Mouse (Mus musculus) ZHBTc4 (cell line): ENCODE results near the gene Ucn.

Experiments
- DNase-seq: peaks from one replicate; pipeline ENCODE4 v3.0.0-alpha.2; 2011; ENCODE audit warnings: low read depth, low spot score

The Ucn gene

DNA sequence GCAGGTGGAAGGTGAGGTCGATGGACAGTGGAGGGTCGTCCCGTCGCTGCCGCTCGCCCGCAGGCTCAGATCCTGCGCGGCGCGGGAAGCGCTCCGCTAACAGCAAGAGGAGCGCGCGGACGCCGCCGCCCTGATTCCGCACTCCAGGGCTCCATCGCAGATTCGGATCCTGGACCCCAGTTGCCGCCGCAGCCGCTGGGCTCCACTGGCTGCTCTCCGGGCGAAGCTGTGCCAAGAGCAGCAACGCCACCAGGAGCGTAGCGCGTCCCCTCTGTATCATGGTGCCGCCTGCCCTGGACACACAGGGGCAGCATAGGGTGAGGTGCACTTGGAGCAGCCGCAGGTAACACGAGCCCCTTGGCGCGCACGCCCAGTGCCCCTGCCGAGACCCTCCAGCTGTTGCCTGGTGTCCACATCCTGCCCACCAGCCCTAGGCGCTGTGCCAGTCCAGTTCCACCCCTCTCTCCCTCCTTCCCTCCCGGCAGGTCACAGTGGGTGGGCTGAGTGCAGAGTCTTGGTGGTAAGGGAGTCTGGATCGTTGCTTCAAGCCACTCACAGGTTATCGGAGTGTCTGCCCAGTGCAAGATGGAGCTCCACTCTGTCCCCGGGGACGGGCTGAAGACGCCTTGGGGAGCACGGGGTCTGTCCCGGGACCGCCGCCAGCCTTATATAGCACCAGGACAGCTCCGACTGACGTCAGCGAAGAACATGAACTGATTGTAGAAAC is at the start of gene Ucn:
Gene Ucn (minus strand): TSS at position 589 of the 727 bp plus-strand sequence.
- peak; percentile 57 for DNase-seq

GRCm38 (mm10) chr5:31183678-31184077 is 45.0 kb upstream of the Ucn start:
- DNase-seq = no peak

DNA sequence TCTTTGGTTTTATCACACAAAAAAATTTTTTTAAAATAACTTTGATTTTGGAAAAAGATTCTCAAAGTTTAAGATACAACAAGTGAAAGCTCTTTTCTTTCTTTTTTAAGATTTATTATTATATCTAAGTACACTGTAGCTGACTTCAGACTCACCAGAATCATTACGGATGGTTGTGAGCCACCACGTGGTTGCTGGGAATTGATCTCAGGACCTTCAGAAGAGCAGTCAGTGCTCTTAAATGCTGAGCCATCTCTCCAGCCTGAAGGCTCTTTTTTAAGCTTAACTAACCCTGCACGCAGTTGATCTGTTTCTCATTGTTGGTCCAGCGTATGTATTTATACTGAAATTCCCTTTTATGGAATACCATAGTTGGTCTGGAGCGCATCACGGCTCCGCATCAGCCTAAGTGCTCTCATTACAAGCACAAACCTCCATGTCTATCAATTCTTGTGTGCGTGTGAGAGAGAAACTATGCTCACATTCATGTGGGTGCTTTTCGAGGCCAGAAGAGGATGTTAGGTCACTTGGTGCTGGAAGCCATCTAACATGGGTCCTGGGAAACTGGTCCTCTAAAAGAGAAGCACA is 42.6 kb upstream of the Ucn start:
- no peak for DNase-seq

GRCm38 (mm10) chr5:31179766-31180630 is 41.4 kb upstream of the Ucn start, which contains the start of the genes Gm29609 and Gtf3c2:
Gene Gm29609, minus strand, starts transcription at chr5:31179911.
Gene Gtf3c2, minus strand, starts transcription at chr5:31180144.
- peak; percentile 99 for DNase-seq

DNA sequence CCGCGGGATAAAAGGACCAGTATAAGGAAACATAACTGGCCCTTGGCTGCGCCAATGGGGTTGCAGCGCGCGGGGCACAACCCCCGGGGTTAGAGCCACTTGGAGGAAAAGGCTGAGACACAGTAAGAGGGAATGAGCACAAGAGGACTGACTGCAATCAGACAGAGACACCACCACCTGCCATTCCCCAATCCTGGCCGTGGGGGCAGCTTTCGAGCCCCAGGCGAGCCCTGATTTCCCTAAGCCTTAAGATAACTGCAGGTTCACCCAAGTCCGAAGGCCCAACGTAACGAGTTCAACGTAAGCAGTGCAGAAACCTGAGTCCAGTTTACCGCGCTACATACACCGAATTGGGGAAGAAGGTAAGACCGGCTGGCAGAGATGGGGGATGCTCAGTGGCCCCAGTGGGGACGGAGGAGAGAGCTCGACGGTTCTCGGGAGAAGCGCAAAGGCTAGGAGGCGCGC is 40.7 kb upstream of the Ucn start:
- peak; percentile 84 for DNase-seq

- DNase-seq = no peak
Measured at GRCm38 (mm10) chr5:31168630-31169029, 30.0 kb upstream of the Ucn start.

DNA sequence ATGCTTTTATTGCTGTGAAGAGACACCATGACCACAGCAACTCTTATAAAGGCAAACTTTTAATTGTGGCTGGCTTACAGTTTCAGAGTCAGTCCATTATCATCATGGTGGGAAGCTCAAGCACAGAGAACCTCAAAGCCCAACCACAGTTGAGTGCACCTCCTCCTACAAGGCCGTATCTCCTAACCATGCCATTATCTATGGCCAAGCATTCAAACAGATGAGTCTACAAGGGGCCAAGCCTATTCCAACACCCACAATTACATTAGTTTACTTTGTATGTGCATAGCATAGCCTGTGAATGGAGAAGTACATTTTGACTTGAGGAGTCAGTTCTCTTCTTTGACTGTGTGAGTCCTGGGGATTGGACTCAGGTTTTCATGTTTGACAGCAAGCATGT is 26.2 kb upstream of the Ucn start:
- no peak for DNase-seq

DNA sequence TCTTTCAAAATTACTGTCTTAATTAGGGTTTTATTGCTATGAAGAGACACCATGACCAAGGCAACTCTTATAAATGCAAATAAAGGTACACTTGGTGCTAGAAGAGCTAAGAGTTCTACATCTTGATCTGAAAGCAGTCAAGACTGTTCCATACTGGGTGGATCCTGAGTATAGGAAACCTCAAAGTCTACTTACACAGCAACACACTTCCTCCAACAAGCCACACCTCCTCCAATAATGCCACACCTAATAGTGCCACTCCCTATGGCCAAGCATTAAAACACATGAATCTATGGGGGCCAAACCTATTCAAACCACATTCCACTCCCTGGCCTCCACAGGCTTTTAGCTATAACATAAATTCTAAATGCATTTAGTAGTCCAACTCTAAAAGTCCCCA is 23.8 kb upstream of the Ucn start:
- DNase-seq = no peak

GRCm38 (mm10) chr5:31154152-31154553 is 15.5 kb upstream of the Ucn start, which contains the start of gene Mpv17:
Gene Mpv17, minus strand, starts transcription at chr5:31154251.
- DNase-seq = peak; percentile 94

DNA sequence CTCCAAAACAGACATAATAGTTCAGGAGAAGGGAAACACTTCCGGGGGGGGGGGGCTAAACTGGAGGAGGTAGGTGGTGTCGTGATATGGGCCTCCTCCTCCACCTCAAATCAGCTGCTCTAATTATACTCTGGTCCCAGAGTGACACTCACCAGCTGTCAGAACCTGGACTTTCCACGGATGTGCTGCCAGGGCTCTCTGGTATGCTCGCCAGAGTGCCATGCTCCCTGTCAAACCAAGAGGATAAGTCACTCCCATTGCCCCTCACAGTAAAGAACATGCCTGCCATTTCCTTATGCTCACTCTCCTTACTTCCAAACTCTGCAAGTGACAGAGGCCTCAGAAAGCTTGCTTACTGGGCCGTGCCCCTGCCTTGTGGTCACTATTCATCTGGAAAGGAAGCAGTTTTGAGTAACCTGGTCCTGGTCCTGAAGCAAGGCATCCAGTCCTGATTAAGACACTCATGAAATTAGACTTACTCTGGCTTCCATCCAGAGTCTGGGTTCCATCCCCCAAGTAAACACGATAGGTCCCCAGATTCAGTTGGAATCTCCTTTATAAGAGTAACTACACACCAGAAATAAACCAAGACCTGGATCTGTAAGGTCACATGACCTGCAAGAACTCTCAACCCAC is 15.0 kb upstream of the Ucn start:
- DNase-seq = no peak

DNA sequence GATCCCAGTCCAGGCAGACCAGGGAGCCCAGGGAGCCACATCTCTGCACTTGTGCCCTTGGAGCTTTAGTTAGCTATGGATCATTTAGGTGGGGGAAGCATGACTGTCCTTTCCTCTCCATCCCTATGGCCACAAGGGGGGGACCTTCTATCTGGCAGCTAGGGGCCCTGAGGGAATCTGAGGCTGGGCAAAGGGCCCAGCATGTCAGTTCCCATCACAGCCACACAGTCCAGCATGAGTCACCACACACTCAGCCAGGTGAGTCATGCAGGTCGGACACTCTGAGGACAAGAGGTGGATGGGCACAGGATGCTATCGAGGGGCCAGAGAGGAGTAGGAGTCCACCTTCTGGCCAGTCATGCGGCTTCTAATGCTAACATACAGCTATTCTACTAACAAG is 13.1 kb upstream of the Ucn start:
- DNase-seq = no peak

DNA sequence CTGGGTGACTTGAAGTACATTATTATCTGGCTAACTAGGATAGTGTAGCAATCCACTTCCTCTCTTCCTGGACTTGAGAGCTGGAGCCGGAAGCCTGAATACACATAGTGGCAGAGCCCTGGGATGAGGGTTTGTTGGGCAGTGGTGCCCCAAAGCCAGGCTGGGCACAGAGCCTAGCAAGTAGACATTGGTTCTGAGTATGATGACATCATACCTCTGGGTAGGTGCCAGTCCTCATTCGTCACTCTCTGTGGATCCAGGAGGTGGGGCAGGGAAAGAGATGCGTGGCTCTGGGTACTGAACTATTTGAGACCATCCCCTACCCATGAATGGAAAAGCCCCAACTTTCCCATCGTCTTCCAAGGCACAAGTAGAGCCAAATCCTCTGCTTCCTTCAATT is 11.2 kb upstream of the Ucn start:
- no peak for DNase-seq

DNA sequence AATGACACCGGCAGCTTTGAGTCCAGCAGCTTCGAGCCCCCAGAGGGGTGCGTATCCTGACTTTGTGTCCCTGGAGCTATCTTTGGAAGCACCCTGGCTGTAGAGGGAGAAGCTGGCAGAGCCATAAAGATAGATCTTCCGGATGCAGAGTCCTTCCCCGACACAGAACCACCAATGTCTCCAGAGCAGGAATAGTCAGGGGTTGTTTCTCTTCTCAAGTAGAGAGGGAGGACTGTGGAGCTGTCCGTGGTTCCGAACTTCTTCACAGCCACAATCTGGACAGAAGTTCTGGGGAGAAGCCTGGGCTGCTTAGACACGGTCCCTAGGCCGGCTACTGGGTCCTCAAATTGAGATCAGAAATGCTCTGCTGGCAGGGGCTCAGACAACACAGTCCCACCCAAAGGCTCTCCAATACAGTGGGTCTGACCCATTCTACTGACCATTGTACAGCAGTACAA is 368 bp upstream of the Ucn start:
- peak; percentile 74 for DNase-seq

DNA sequence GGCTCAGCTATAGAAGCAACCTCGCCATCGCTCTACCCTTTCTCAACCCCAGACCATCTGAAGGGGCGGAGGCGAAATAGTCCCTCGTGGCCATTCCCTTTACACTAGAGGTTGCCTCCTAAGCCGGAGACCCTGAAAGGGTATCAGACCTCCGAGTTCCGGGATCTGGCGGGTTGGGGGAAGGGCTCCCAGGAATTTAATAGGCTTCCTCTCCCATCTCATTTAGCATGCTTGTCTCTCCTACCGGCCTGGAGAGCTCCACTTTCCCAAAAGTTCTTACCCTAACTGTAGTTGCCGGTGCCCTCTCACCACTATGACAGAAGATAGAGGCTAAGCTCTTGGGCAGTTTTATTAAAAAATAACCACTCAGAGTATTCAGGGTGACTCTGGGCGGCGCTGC is 971 bp downstream of the Ucn start:
- peak; percentile 40 for DNase-seq

DNA sequence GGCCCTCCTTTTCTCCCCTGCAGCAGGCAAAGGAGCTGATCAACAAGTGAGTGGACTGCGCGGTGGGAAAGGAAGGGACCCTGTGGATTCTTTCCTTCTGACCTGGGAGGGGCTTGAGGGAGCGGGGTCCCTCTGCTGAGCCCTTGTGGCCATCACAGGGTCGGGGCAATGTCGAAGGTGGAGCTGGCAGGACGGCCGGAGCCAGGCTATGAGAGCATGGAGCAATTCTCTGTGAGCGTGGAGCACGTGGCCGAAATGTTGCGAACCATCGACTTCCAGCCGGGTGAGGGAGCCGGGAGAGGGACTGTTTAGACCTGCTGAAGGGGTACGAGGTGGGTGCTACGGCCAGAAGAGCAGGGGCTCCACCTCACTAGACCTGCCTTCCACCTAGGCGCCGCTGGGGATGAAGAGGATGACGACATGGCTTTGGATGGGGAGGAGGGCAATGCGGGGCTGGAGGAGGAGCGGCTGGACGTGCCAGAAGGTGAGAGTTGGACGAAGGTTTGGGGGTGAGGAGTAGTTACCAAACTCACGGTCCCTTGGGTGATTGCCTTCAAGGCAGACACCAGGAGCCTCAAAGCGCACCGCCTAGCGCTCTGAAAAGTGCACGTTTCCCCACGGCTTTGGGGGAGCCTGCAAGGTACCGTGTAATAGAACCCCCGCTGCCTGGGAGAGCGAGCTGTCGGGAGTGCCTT is 1.8 kb downstream of the Ucn start:
- DNase-seq = peak; percentile 34

GRCm38 (mm10) chr5:31126050-31126449 is 12.6 kb downstream of the Ucn start:
- DNase-seq = peak; percentile 55

GRCm38 (mm10) chr5:31123481-31123880 is 15.1 kb downstream of the Ucn start:
- DNase-seq = no peak

GRCm38 (mm10) chr5:31121111-31121510 is 17.5 kb downstream of the Ucn start:
- DNase-seq = no peak

GRCm38 (mm10) chr5:31116912-31117311 is 21.7 kb downstream of the Ucn start:
- DNase-seq = peak; percentile 65

DNA sequence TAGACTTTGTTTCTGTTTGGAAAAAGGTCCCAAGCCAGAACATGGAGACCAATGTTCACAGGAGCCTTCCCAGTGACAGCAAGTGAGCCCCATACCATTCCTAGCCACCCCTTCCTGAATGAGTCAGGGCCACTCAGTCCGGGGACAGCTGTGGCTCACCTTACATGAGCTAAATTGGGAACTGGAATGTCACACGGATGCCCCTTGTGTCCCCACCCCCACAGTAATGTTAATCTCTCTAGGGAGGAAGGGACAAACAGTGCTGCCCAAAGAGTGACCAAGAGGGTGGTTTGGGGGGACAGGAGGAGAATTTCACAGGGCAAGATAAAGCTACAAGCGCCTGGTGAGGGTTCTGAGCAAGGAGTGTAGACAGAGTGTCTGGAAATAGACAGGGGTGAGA is 22.3 kb downstream of the Ucn start, which contains the start of gene Trim54:
Gene Trim54 (plus strand): TSS at position 359 of the 400 bp plus-strand sequence.
- no peak for DNase-seq

- DNase-seq = peak; percentile 79
Measured at GRCm38 (mm10) chr5:31110781-31111180, 27.8 kb downstream of the Ucn start.
